Mouse (Mus musculus) heart, postnatal 10 days (tissue): ENCODE measurements around the gene Plgrkt. TPM values are rescaled to one million over a fixed set of nuclear protein-coding genes. Genes with fewer than 3 reads are reported as not detected.

ENCODE experiments used
- DNase-seq, 2 experiments: peaks; one replicate each; pipeline ENCODE4 v3.0.0; 2021
- intact Hi-C: fragments of 180-260 bp; cut with DNase I; formaldehyde crosslinking; loops from one replicate; pipeline ENCODE4 v1.15.1; 2025
- total RNA-seq, 2 experiments: library from RNA; stranded (reverse); gene quantifications; 2 replicates each; pipeline ENCODE4 v1.2.3; 2021

Plgrkt gene
- total RNA-seq, 2 experiments from 2014 or later, result 27.9 to 38.6 TPM

DNA sequence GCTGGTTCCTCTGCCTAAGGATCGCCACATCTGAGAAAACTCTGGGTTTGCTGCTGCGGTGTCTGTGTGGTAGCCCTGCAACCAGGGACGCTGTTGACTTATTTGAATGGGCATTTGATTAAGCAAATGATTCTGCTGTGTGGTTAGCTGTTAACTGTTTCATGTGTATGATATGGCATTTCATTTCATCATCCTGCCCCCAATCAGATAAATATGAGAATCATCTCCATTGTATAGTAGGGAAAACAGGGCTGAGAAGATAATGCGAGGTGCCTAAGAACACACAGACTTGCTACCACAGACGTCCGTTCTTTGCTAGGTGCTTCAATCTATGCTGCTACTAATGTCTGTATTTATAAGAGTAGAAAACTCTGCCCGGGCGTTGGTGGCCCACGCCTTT, 17.2 kb upstream of the Plgrkt start:
- intact Hi-C loops, result no loop called here
- DNase-seq, result no peak

DNA sequence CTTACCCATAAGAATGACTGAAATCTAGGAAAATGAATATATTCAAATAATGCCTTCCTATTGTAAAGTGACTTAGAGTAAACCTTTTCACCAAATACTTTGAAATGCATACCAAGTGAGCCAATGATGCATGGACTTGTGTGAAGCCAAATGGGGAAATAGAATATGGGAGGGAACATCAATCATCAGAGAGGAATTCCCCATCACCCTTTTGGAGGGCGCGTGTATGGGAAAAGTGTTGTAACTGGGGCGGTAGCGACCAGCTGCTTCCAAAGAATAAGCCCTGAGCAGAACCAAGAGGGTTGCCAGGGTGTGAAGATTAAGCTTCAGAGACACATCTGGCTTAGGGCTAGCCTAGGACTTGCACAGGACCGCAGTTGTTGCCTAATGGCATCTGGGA, 16.2 kb upstream of the Plgrkt start:
- DNase-seq, result no peak
- intact Hi-C loops, result no loop called here

DNA sequence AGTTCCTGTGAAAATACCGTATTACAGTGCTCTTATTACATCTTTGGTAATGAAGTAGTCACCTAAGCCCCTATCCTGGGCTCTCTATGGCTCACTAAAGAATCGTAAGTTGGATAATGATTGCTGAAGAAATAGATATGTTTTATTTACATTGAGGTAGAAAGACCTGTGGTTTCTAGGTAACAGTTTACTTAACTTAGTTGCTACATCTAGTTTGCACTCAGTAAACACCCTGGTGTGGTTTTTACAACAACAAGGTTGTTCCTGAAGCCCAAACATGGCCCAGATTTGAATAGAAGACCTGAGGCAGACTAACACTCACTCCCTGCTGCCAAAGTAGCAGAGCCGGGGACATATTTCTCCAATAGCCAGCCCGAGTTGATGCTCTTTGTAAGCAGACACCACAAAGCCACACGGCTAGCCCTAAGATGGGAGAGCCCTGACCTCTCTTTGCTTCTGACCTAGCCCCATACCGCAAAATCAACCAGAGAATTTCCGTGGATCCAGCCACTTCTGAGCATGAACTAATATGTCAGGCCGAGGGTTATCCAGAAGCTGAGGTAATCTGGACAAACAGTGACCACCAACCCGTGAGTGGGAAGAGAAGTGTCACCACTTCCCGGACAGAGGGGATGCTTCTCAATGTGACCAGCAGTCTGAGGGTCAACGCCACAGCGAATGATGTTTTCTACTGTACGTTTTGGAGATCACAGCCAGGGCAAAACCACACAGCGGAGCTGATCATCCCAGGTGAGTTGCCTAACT, 12.8 kb upstream of the Plgrkt start:
- DNase-seq, result no peak
- intact Hi-C loops, result no loop called here

DNA sequence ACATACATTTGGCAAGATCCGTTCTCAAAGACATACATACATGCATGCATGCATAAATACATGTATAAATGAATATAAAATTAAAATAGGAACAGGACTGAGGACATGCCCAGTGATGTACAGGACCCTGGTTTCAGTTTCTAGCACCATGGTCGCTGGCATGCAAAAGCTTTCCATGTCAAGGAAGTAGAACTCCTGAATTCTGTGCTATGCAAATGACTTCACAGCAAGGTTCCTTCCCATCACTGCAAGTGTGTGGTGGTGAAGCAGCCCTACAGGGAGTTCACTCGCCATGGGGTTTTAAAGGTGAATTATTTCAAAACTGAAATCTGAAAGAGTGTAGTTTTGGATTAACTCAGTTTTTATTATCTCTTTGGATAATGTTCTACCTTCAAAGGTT, 9.2 kb upstream of the Plgrkt start:
- intact Hi-C loops, result no loop called here
- DNase-seq, result no peak

DNA sequence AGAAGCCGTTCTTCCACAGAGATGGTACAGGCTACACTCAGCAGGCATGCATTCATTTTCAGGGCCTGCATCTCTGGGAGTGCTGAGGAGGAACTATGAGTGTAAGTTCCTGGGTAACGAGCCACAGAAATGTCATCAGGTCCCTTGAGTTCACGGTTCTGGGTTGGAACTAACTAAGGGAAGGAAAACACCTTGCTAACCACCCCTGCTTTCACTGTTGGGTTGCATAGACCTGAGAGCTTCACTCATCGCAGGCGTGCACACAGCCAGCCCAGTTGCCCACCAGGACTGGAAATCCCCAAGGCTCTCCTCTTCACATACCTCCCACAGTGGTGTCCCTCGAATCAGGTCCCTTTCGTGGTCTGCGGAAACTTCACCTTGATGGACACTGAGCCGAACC, 7.8 kb upstream of the Plgrkt start:
- no peak for DNase-seq
- intact Hi-C loops, result no loop called here

DNA sequence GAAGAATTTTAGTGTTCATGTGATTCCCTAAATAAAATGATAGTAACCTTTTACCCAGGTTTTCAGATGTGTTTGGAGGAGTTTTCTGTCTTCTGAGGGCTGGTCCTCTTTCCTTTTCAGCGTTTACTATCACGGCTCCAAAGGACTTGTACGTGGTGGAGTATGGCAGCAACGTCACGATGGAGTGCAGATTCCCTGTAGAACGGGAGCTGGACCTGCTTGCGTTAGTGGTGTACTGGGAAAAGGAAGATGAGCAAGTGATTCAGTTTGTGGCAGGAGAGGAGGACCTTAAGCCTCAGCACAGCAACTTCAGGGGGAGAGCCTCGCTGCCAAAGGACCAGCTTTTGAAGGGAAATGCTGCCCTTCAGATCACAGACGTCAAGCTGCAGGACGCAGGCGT, 6.2 kb upstream of the Plgrkt start:
- intact Hi-C loops, result no loop called here
- no peak for DNase-seq

DNA sequence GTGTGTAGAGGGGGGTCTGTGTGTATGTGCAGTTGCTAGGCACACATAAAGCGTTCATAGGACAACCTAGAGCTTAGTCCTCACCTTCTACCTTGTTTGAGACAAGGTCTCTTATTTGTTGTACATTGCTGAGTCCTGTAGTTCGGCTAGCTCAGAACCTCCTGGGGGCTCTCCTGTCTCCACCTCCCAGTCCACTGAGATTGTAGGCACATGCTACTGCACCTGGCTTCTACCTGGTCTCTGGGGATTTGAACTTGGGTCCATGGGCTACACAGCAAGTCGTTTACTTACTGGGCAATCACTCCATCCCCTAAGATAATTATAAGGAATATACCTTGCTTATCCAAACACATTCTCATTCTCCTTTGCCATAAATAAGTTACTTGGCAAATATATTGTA, 5.4 kb upstream of the Plgrkt start:
- intact Hi-C loops, result no loop called here
- DNase-seq, result no peak

DNA sequence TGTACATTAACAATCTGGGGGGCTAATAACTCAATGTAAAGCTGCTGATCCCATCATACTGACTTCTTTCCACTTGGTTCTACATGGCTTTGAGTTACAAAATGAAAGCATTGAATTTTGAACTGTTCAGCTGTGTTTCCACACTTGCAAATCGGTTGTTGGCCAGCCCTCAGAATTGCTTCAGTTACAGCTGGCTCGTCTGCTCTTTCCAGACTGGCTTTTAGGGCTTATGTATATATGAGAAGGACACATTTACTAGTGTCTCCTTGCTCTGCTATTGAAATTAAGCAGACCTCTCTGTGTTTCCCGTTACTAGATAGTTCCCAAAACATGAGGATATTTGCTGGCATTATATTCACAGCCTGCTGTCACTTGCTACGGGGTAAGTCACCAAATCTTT, 4.9 kb upstream of the Plgrkt start:
- intact Hi-C loops, result no loop called here
- DNase-seq, result peak in 1 of 2 experiments; percentile 27

DNA sequence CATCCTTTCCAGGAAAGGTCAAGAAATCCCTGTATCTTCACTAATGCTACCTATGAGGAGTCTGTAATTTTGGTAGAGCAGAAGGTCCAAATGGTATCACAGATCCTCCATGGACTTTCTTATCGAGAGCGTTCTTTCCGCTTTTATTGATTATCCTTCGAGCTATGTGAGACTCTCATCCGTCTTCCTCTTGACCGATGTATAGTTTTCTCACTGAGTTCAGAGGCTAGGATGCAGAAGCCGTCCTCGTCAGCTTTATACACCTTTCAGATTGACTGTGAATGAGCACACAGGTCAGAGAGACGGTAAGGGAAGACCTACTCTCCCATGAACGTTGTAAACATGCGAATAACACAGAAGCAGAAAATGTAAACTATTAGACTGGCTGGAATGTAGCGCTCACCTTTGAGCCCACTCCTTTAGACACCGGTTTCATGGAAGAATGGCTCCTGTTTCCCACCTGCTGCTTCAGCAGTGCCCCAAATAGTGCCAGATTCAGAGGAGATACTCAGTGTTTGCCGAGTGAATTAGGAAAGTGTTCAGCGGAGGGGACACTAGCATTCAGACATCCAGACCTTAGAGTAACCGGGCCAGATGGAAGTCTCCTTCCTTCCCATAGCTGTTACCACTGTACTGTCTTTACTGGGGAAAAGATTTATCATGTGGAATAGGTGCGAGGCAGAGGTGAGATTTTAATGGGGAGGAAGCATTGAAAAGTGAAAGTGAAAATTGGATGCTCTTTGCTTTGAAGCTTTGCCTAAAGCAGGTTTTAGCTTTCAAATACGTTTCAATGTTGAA, 4.3 kb upstream of the Plgrkt start:
- DNase-seq, result no peak
- intact Hi-C loops, result no loop called here

DNA sequence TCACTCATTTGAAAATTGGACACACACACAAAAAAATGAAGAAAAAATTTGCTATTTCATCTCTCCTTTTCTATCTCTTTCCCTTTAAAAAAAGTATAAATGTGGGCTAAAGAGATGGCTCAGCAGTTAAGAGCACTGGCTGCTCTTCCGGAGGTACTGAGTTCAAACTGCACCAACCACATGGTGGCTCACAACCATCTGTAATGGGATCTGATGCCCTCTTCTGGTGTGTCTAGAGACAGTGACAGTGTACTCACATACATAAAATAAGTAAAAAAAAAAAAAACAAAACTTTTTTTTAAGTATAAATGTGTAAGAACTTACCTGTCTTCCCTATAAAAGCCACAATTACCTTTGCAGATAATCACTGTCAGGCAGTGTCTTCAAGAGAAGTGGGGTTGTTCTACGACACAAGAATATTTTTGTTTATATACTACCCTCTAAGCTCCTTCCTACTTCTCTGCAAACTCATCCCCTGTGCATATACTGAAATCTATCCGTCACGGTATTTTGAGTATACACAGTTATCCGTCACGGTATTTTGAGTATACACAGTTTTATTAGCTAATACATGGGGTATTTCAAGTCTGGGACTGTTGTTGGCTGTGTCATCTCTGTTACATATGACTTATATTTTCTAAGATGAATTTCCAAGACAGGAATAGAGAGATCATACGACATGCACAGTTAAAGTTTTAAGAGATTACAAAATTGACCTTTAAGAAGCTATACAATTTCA, 3.5 kb upstream of the Plgrkt start:
- intact Hi-C loops, result no loop called here
- no peak for DNase-seq

DNA sequence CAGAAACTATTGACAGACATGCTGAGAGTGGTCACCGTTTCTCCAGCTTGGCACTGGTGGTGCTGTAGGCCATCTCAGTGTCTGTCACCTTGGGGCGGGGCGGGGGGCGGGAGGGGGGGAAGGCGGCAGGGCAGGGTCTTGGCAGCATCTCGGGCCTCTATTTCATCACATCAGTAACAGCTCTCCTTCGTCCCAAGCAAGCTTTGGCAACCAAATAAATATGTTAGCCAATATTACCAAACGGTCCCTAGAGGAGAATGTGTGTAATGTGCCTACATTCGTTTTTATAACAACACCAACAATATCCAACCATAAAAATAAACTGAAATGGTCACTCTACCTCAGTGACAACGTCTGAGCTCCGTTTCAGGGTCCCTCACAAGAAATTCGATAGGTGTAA, 2.9 kb upstream of the Plgrkt start:
- no peak for DNase-seq
- intact Hi-C loops, result no loop called here

DNA sequence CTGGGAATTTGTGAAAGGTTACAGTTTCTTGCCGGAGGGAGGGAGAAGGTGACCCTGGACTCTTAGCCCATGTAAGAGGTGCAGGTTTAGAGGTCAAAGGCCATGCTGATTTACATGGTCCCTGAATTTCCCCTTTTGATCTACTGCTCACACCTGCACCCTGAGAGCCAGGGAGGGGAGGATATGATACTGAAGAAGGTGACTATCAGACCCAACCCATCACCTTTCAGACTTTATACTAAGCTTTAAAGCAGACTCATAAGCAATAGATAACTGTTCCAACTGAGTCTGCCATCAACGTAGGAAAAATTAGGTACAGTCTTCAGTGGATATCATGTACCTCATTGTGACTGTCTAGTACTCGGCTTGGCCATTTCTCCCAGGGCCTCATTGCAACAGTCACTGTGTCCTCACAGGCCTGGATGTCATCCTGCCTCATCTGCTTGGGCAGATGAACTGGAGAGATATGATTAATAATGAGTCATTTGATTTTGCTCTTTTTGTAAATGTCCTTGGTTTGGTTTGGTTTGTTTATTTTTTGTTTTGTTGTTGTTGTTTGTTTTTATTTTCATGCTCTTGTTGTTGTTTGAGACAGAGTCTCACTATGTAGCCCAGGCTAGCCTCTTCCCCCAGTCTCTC, 1.6 kb upstream of the Plgrkt start:
- intact Hi-C loops, result no loop called here
- DNase-seq, result no peak

DNA sequence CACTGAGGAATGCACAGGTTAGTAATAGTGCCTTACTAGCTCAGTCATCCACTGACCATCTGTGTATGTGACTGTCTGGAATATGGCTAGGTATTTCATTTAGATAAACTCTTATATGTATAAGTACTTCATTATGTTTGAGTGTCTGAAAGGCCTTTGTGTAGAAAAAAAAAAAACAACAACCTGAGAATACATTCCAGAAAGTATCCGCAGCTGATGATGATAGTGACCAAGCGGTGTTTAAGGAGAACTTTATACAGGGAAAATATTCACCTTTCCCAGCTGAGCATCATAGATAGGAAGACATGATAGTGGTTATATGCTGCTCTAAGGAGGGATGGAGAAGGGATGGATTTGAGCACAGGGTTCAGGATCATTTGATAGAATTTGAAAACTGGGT, 851 bp upstream of the Plgrkt start:
- no peak for DNase-seq
- intact Hi-C loops, result no loop called here

DNA sequence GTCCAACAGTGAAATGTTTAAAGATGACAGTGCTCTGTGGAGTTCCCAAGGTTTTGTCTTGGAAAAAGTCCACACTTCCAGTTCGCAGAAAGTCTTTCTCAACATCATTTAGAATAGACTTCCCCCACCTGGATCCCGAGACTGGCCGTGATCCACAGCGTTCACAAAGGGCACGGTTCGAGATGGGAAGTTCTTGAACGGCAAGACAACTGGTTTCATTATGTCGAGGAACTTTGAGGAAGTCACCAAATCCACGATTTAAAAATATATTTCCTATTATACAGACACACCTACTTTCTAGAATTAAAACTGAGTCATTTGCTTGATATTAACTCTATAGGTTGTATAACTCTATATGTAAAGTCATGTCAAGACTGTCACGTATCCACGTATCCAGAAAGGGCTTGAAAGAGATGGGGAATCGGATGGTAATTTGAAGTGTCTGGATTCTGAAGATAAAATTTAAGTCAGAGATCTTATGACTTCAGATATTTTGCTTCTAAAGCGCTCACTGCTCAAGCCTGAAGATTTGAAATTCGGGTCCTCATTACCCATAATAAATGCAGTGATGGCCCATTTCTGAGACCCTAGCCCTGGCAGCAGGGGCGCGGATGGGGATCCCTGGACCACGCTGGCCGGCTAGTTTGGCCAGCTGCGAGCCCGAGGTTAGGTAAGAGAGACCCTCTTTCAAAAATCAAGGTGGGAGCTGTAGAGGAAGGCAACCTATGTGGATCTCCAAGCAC, 793 bp downstream of the Plgrkt start:
- intact Hi-C loops, result no loop called here
- peak in 1 of 2 experiments; percentile 25 for DNase-seq

DNA sequence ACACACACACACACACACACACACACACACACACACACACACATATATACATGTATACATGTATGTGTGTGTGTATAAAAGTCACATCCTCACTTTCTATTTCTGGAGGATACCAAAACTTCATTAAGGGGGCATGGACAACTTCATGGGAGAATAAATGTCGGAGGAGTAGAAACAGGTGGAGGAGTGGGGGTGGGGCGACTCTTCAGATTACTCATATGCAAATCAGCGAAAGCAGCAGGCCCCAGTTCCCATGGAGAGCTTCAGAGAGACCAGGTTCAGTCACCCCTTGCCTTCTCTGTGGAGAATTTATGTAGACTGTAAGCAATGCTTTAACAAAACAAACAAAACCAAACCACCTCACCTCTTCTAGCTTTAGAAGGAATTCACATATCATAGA, 2.1 kb downstream of the Plgrkt start:
- intact Hi-C loops, result no loop called here
- no peak for DNase-seq

DNA sequence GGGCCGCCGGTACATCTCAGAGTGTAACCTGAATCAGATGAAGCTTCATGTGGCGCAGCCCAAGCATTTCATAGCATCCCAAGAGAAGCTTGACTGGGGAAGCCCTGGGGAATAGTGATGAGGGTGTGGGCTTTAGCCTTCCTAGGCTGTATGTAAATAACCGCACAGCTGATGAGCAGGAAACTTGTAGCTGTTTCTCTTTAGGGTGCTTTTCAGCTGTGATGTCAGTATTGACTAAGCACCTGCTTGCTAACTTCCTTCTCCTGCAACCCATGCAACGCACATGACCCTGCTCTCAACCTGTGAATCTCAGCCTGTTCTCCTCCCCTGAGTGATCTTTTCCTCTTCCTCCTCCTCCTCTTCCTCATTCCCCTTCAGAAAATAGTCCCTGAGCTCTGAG, 3.1 kb downstream of the Plgrkt start:
- DNase-seq, result no peak
- intact Hi-C loops, result no loop called here

DNA sequence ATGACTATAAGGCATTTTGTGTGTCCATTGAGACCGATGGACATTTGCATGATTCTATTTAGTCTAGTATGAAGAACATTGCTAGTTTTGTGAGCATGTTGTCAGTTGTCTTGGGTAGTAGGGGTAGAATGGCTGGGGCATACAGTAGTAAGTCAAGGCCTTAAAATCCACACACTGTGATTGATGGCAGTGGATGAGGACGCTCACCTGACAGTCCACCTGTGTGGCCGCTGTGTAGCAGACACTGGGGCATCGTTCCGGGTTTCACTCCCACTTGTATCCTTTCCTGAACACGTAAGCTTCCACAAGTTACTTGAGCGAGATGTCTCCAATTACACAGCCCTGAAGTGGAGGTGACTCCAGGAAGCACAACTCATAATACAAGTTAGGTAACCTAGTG, 3.6 kb downstream of the Plgrkt start:
- no peak for DNase-seq
- intact Hi-C loops, result no loop called here

DNA sequence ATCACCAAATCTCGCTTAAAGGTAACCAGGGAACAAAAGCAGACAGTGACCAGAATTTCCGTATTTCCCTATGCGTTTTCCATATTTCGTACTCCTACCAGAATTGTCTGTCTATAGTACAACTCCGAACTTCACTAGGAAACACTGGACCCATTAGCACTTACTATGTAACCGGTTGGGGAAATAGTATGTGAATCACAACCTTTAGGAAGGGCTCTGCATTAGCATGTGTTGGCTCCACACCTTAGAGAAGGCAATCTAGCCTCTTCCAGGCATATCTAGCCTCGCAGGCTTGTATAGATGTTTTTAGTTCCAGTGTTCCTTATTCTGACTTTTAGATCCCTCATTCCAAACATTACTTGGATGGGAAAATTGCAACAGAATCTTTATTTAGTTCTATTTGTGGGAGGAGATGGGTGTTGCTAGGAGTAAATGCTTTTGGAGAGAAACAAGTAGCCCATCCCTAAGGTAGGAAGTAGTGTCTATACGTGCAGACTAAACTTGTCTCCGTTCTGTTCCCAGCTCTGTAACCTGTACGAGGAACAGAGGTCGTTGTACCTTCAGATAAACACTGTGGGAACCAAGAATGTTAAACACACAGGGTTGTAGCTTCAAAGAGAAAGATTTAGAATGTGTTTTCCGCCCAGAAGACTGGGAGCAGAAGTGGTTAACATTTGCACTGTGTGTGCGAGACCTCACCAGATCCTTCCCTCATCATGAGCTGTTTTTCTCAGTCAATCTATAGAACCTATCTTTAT, 4.8 kb downstream of the Plgrkt start:
- intact Hi-C loops, result no loop called here

DNA sequence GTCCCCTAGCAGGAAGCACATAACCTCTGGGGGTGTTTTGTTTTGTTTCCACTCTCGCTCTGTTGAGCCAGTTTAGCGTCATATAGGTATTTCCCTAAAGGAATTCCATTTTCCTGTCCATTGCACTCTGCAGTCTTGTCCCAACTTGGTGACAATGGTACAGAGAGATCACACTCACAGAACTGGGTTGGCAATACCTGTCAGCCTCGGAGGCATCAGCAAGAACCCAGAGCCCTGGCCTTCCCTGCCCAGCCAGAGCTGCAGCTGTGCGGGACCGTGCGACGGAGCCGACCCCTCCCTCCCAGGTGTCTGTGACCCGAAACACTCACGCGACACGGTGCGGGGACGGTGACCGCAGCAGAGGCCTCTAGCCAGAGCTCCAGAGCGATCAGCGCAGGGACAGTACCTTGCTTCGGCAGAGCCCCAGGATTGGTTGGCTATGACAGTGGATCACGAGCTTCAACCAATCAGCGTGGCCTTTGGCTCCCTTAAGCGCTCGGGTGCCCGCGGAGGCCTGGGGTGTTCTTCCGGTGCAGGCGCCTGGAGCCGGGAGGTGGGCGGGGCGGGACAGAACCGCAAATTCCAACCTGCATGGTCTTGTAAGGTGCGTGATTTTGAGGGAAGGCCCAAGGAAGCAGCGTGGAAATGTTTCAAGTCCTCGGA, 5.6 kb downstream of the Plgrkt start:
- DNase-seq, result peak; percentile 93

More for the DNA sequence above, 4.8 kb downstream of the Plgrkt start:
- DNase-seq, result no peak

More for the DNA sequence above, 5.6 kb downstream of the Plgrkt start:
- intact Hi-C loops, result no loop called here
